Mouse (Mus musculus) CH12.LX (cell line): ENCODE measurements around the gene Pde4d.

Source experiments
- CTCF ChIP-seq, 2 experiments: IDR thresholded peaks in 1 of 2; conservative IDR thresholded peaks in 1 of 2; 2 replicates each; pipeline ENCODE4 v1.5.1; 2011 to 2012; ENCODE audit warnings: low read depth in 2 of 2, low read length in 2 of 2, improper control_type of control experiment in 1 of 2, inconsistent platforms in 1 of 2, mild to moderate bottlenecking in 1 of 2, moderate library complexity in 1 of 2
- EP300 ChIP-seq: IDR thresholded peaks from 2 replicates; pipeline ENCODE4 v1.6.1; 2011; ENCODE audit warnings: low read length, improper control_type of control experiment
- HCFC1 ChIP-seq: IDR thresholded peaks from 2 replicates; pipeline ENCODE4 v1.6.1; 2012; ENCODE audit warnings: low read depth, mild to moderate bottlenecking, inconsistent platforms, low read length, improper control_type of control experiment
- JUND ChIP-seq: conservative IDR thresholded peaks from 2 replicates; pipeline ENCODE4 v1.6.1; 2011; ENCODE audit warnings: low read depth, low read length, improper control_type of control experiment
- MYC ChIP-seq: IDR thresholded peaks from 2 replicates; pipeline ENCODE4 v1.6.1; 2011; ENCODE audit warnings: low read depth, mild to moderate bottlenecking, improper control_type of control experiment, low read length
- SMC3 ChIP-seq: IDR thresholded peaks from 2 replicates; pipeline ENCODE4 v1.6.1; 2011; ENCODE audit warnings: low read depth, low read length, improper control_type of control experiment
- USF1 ChIP-seq: IDR thresholded peaks from 2 replicates; pipeline ENCODE4 v1.6.1; 2014; ENCODE audit warnings: low read depth, mild to moderate bottlenecking, inconsistent platforms, low read length, improper control_type of control experiment
- ZMIZ1 ChIP-seq: IDR thresholded peaks from 2 replicates; pipeline ENCODE4 v1.6.1; 2012; ENCODE audit warnings: low read depth, mild to moderate bottlenecking, inconsistent platforms, low read length, improper control_type of control experiment

DNA sequence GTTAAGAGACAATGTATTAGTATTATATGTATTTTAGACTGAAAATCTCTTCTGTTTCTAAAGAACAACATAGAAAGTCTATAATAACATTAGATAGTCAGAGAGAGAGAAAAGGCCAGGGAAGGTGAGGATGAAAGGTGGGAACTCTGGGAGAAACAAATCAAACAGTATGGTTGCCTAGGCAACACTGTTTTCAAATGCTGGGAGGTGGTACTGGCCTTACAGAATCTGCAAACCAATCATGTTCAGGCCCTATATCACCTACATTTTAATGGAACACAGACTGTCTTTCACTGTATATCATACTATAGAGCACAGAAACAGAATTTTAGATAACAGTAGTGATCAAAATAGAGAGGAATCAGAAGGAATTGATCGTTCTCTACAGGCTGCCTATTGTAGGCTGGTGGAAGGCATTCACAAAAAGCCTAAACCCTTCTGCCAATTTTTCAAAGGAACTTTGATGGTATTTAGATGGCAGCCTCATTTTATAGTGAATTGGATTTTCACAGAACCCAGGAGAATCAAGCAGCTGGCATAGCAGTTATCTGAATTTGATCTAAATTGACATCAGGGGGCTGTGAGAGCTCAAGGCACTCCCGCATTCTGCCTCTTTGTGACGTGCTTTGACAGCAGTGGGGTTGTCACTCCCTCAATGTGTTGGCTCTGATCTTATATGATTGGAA is 1084.2 kb downstream of the Pde4d start:
- no peak for TF ChIP-seq CTCF (conservative IDR thresholded peaks at IDR 0.05 in 1 of 2, IDR thresholded peaks at IDR 0.05 in 1 of 2; ENCODE audit: low read depth in 2 of 2, low read length in 2 of 2)
- TF ChIP-seq HCFC1: no peak
- TF ChIP-seq USF1: no peak
- no peak for TF ChIP-seq MYC
- no peak for TF ChIP-seq ZMIZ1
- no peak for TF ChIP-seq EP300
- no peak for TF ChIP-seq SMC3
- TF ChIP-seq JUND: no peak
